Mouse (Mus musculus): Measurements from ENCODE around the gene Carnmt1.

DNA sequence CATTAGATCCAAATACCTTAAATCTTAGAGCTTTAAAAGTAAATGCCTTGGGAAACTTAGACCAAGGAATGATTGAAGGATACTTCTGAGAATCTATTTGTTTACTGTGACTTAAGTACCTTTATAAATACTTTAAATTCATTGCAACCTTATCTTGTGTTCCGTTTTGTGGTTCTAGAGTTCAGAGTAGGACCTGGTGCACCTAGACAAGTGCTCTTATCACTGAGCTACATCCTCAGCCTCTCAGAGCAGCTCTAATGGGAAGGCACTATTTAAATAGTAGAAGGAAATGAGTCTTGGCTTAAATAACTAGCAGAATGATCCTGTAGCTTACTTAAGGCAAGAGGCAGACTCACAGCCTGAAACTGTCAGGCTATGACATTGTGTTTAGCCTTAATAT lies 25.0 kb downstream of the Carnmt1 start:
- no peak for TF ChIP-seq CTCF (IDR thresholded peaks at IDR 0.05; ENCODE audit: control insufficient read depth, insufficient read depth, insufficient read length)
- TF ChIP-seq USF1 (IDR thresholded peaks at IDR 0.05; ENCODE audit: low read depth): no peak
- TF ChIP-seq MAX (IDR thresholded peaks at IDR 0.05): no peak
- TF ChIP-seq MYOG (IDR thresholded peaks at IDR 0.05; ENCODE audit: control insufficient read depth, extremely low read depth, insufficient read length): no peak
- TF ChIP-seq MYOD1 (IDR thresholded peaks at IDR 0.05; ENCODE audit: control insufficient read depth, insufficient read length, low read depth): no peak
